Mouse (Mus musculus): ENCODE results near the gene Itga11. TPM values are rescaled to one million over a fixed set of nuclear protein-coding genes. Genes with fewer than 3 reads are reported as not detected.

Gene Itga11
- 2.8 and 3.0 TPM in 2 replicates for polyA plus RNA-seq (2014; fragmentation: Nextera tagmentation; extraction: Ambion mirVana)

- 1% methylated on average over 44 of the region's 45 CpGs for WGBS
- DNase-seq (ENCODE audit: low spot score) (peak; percentile 70), ATAC-seq (replicated peaks; ENCODE audit: low FRiP score) (0 out of 2 replicates have a peak, but pooled peaks have one; percentile 36)
These were observed at the start of gene Itga11 for GRCm38 (mm10) chr9:62677641-62678549. Itga11 (plus strand) TSS chr9:62677826.

GRCm38 (mm10) chr9:62630631-62631240, 46.9 kb upstream of the Itga11 start:
- 86% methylated on average over 10 of the region's 10 CpGs for WGBS
- ATAC-seq (replicated peaks; ENCODE audit: low FRiP score), result no peak

More at GRCm38 (mm10) chr9:62677641-62678549, at the start of gene Itga11:
- Histone ChIP-seq H3K9ac (ENCODE audit: low read length) (peak within 1 kb of the TSS; percentile 41), H3K4me3 (ENCODE audit: low read depth, low read length) (peak within 1 kb of the TSS; percentile 32), H3K9me3 (ENCODE audit: control insufficient read depth, low read length) (no peaks in the 10 kb centered on the region), H3K27me3 (ENCODE audit: control insufficient read depth, insufficient read depth, low read length) (peaks cover 30% of the 10 kb centered on the region), H3K27ac (ENCODE audit: low read depth, low read length) (no peak within 1 kb of the TSS), H3K36me3 (ENCODE audit: control insufficient read depth, insufficient read depth, low read length) (no peaks in the 10 kb centered on the region), H3K4me2 (ENCODE audit: low read depth, low read length, severe bottlenecking) (peak within 1 kb of the TSS; percentile 51), H3K4me1 (replicated peaks; ENCODE audit: control insufficient read depth, insufficient read depth, low read length) (peaks cover 14% of the 10 kb centered on the region)

GRCm38 (mm10) chr9:62632392-62632791, 45.2 kb upstream of the Itga11 start:
- WGBS, result 89% methylated on average over 6 of the region's 6 CpGs
- ATAC-seq (replicated peaks; ENCODE audit: low FRiP score), result no peak

More at GRCm38 (mm10) chr9:62630631-62631240, 46.9 kb upstream of the Itga11 start:
- H3K9ac ChIP-seq (ENCODE audit: low read length), result no peak overlapping the region
- no peaks in the 10 kb centered on the region for H3K9me3 ChIP-seq (ENCODE audit: control insufficient read depth, low read length)
- H3K27ac ChIP-seq (ENCODE audit: low read depth, low read length), result no peak overlapping the region
- no peaks in the 10 kb centered on the region for H3K27me3 ChIP-seq (ENCODE audit: control insufficient read depth, insufficient read depth, low read length)
- H3K4me2 ChIP-seq (ENCODE audit: low read depth, low read length, severe bottlenecking), result no peak overlapping the region
- no peaks in the 10 kb centered on the region for H3K4me1 ChIP-seq (replicated peaks; ENCODE audit: control insufficient read depth, insufficient read depth, low read length)
- no peaks in the 10 kb centered on the region for H3K36me3 ChIP-seq (ENCODE audit: control insufficient read depth, insufficient read depth, low read length)
- no peak for DNase-seq (ENCODE audit: low spot score)
- no peak overlapping the region for H3K4me3 ChIP-seq (ENCODE audit: low read depth, low read length)

GRCm38 (mm10) chr9:62638045-62638444, 39.6 kb upstream of the Itga11 start:
- no peaks in the 10 kb centered on the region for H3K36me3 ChIP-seq (ENCODE audit: control insufficient read depth, insufficient read depth, low read length)

More at GRCm38 (mm10) chr9:62632392-62632791, 45.2 kb upstream of the Itga11 start:
- Histone ChIP-seq H3K9me3 (ENCODE audit: control insufficient read depth, low read length) (no peaks in the 10 kb centered on the region), H3K36me3 (ENCODE audit: control insufficient read depth, insufficient read depth, low read length) (no peaks in the 10 kb centered on the region), H3K9ac (ENCODE audit: low read length) (no peak overlapping the region), H3K27ac (ENCODE audit: low read depth, low read length) (no peak overlapping the region), H3K4me1 (replicated peaks; ENCODE audit: control insufficient read depth, insufficient read depth, low read length) (no peaks in the 10 kb centered on the region), H3K4me3 (ENCODE audit: low read depth, low read length) (no peak overlapping the region), H3K27me3 (ENCODE audit: control insufficient read depth, insufficient read depth, low read length) (no peaks in the 10 kb centered on the region), H3K4me2 (ENCODE audit: low read depth, low read length, severe bottlenecking) (no peak overlapping the region)
- DNase-seq (ENCODE audit: low spot score), result no peak

GRCm38 (mm10) chr9:62639686-62640085, 37.9 kb upstream of the Itga11 start:
- WGBS, result 70% methylated on average over 4 of the region's 4 CpGs
- ATAC-seq (replicated peaks; ENCODE audit: low FRiP score), result no peak
- no peak for DNase-seq (ENCODE audit: low spot score)

More at GRCm38 (mm10) chr9:62638045-62638444, 39.6 kb upstream of the Itga11 start:
- WGBS, result 62% methylated on average over 6 of the region's 6 CpGs
- no peak overlapping the region for H3K4me3 ChIP-seq (ENCODE audit: low read depth, low read length)
- DNase-seq (ENCODE audit: low spot score) (no peak), ATAC-seq (replicated peaks; ENCODE audit: low FRiP score) (no peak)
- no peak overlapping the region for H3K4me2 ChIP-seq (ENCODE audit: low read depth, low read length, severe bottlenecking)
- no peak overlapping the region for H3K27ac ChIP-seq (ENCODE audit: low read depth, low read length)
- H3K9ac ChIP-seq (ENCODE audit: low read length), result no peak overlapping the region
- H3K27me3 ChIP-seq (ENCODE audit: control insufficient read depth, insufficient read depth, low read length), result no peaks in the 10 kb centered on the region
- no peaks in the 10 kb centered on the region for H3K4me1 ChIP-seq (replicated peaks; ENCODE audit: control insufficient read depth, insufficient read depth, low read length)
- H3K9me3 ChIP-seq (ENCODE audit: control insufficient read depth, low read length), result no peaks in the 10 kb centered on the region

GRCm38 (mm10) chr9:62640188-62640587, 37.4 kb upstream of the Itga11 start:
- no peak overlapping the region for H3K27ac ChIP-seq (ENCODE audit: low read depth, low read length)
- no peak for DNase-seq (ENCODE audit: low spot score)
- no peak for ATAC-seq (replicated peaks; ENCODE audit: low FRiP score)
- H3K9ac ChIP-seq (ENCODE audit: low read length), result no peak overlapping the region
- no peak overlapping the region for H3K4me3 ChIP-seq (ENCODE audit: low read depth, low read length)
- no peaks in the 10 kb centered on the region for H3K36me3 ChIP-seq (ENCODE audit: control insufficient read depth, insufficient read depth, low read length)
- no peaks in the 10 kb centered on the region for H3K27me3 ChIP-seq (ENCODE audit: control insufficient read depth, insufficient read depth, low read length)
- H3K4me1 ChIP-seq (replicated peaks; ENCODE audit: control insufficient read depth, insufficient read depth, low read length), result no peaks in the 10 kb centered on the region; the same call in 1 of the 2 replicates
- WGBS, result 95% methylated on average over 2 of the region's 2 CpGs
- H3K9me3 ChIP-seq (ENCODE audit: control insufficient read depth, low read length), result no peaks in the 10 kb centered on the region
- no peak overlapping the region for H3K4me2 ChIP-seq (ENCODE audit: low read depth, low read length, severe bottlenecking)

More at GRCm38 (mm10) chr9:62639686-62640085, 37.9 kb upstream of the Itga11 start:
- H3K4me2 ChIP-seq (ENCODE audit: low read depth, low read length, severe bottlenecking), result no peak overlapping the region
- H3K9ac ChIP-seq (ENCODE audit: low read length), result no peak overlapping the region
- H3K27ac ChIP-seq (ENCODE audit: low read depth, low read length), result no peak overlapping the region
- H3K9me3 ChIP-seq (ENCODE audit: control insufficient read depth, low read length), result no peaks in the 10 kb centered on the region
- H3K4me3 ChIP-seq (ENCODE audit: low read depth, low read length), result no peak overlapping the region
- no peaks in the 10 kb centered on the region for H3K27me3 ChIP-seq (ENCODE audit: control insufficient read depth, insufficient read depth, low read length)
- no peaks in the 10 kb centered on the region; the same call in 1 of the 2 replicates for H3K4me1 ChIP-seq (replicated peaks; ENCODE audit: control insufficient read depth, insufficient read depth, low read length)
- no peaks in the 10 kb centered on the region for H3K36me3 ChIP-seq (ENCODE audit: control insufficient read depth, insufficient read depth, low read length)

GRCm38 (mm10) chr9:62645716-62646400, 31.8 kb upstream of the Itga11 start:
- WGBS, result 76% methylated on average over 6 of the region's 6 CpGs
- ATAC-seq (replicated peaks; ENCODE audit: low FRiP score) (no peak), DNase-seq (ENCODE audit: low spot score) (no peak)
- Histone ChIP-seq H3K9ac (ENCODE audit: low read length) (no peak overlapping the region), H3K9me3 (ENCODE audit: control insufficient read depth, low read length) (no peaks in the 10 kb centered on the region), H3K4me2 (ENCODE audit: low read depth, low read length, severe bottlenecking) (no peak overlapping the region), H3K4me1 (replicated peaks; ENCODE audit: control insufficient read depth, insufficient read depth, low read length) (no peaks in the 10 kb centered on the region; the same call in 1 of the 2 replicates), H3K27me3 (ENCODE audit: control insufficient read depth, insufficient read depth, low read length) (no peaks in the 10 kb centered on the region), H3K4me3 (ENCODE audit: low read depth, low read length) (no peak overlapping the region), H3K27ac (ENCODE audit: low read depth, low read length) (no peak overlapping the region), H3K36me3 (ENCODE audit: control insufficient read depth, insufficient read depth, low read length) (no peaks in the 10 kb centered on the region)

- no peaks in the 10 kb centered on the region for H3K36me3 ChIP-seq (ENCODE audit: control insufficient read depth, insufficient read depth, low read length)
- no peaks in the 10 kb centered on the region for H3K27me3 ChIP-seq (ENCODE audit: control insufficient read depth, insufficient read depth, low read length)
- H3K9ac ChIP-seq (ENCODE audit: low read length), result no peak overlapping the region
- H3K4me1 ChIP-seq (replicated peaks; ENCODE audit: control insufficient read depth, insufficient read depth, low read length), result no peaks in the 10 kb centered on the region; the same call in 1 of the 2 replicates
- H3K27ac ChIP-seq (ENCODE audit: low read depth, low read length), result no peak overlapping the region
- H3K9me3 ChIP-seq (ENCODE audit: control insufficient read depth, low read length), result no peaks in the 10 kb centered on the region
- H3K4me2 ChIP-seq (ENCODE audit: low read depth, low read length, severe bottlenecking), result no peak overlapping the region
- 57% methylated on average over 7 of the region's 7 CpGs for WGBS
- no peak overlapping the region for H3K4me3 ChIP-seq (ENCODE audit: low read depth, low read length)
- ATAC-seq (replicated peaks; ENCODE audit: low FRiP score) (no peak), DNase-seq (ENCODE audit: low spot score) (no peak)
These were observed 30.9 kb upstream of the Itga11 start for GRCm38 (mm10) chr9:62646721-62647183.

Data from forebrain, embryonic 11.5 days (tissue).